Mouse (Mus musculus): ENCODE data around the gene B430305J03Rik. TPM values are rescaled to one million over a fixed set of nuclear protein-coding genes. Genes with fewer than 3 reads are reported as not detected.
A peak's percentile ranks its signal among the peaks of the same experiment; 100 is the strongest.

The B430305J03Rik gene
- polyA plus RNA-seq (2015; fragmentation: Nextera tagmentation; extraction: Ambion mirVana) = not detected in 2 replicates

GRCm38 (mm10) chr3:61365779-61366373 lies at the start of gene B430305J03Rik:
TSS of gene B430305J03Rik (minus strand) at chr3:61365951.
- Histone ChIP-seq H3K4me2 (peak within 1 kb of the TSS; percentile 98), H3K27me3 (peaks cover 24% of the 10 kb centered on the region; the same call in 1 of the 2 replicates), H3K9ac (peak within 1 kb of the TSS; percentile 76), H3K9me3 (replicated peaks) (no peaks in the 10 kb centered on the region), H3K27ac (replicated peaks) (peak within 1 kb of the TSS; percentile 57; the same call in 1 of the 2 replicates), H3K4me1 (replicated peaks) (peaks cover 42% of the 10 kb centered on the region), H3K36me3 (replicated peaks) (no peaks in the 10 kb centered on the region), H3K4me3 (replicated peaks) (peak within 1 kb of the TSS; percentile 75)
- 4% methylated on average over 10 of the region's 10 CpGs for WGBS (ENCODE audit: insufficient replicate concordance)
- ATAC-seq (ENCODE audit: insufficient read depth) = no peak

GRCm38 (mm10) chr3:61409683-61410082 lies 43.9 kb upstream of the B430305J03Rik start:
- Histone ChIP-seq H3K9ac (no peak overlapping the region), H3K4me3 (replicated peaks) (no peak overlapping the region), H3K9me3 (replicated peaks) (no peaks in the 10 kb centered on the region), H3K27me3 (no peaks in the 10 kb centered on the region), H3K27ac (replicated peaks) (0 out of 2 replicates have a peak overlapping the region, but pooled peaks have one; percentile 9), H3K4me1 (replicated peaks) (peaks cover 5% of the 10 kb centered on the region; the same call in 1 of the 2 replicates), H3K4me2 (no peak overlapping the region), H3K36me3 (replicated peaks) (no peaks in the 10 kb centered on the region)
- 8% methylated on average over 6 of the region's 6 CpGs for WGBS (ENCODE audit: insufficient replicate concordance)
- peak; percentile 60 for ATAC-seq (ENCODE audit: insufficient read depth)

GRCm38 (mm10) chr3:61406921-61407320 lies 41.2 kb upstream of the B430305J03Rik start:
- Histone ChIP-seq H3K9ac (no peak overlapping the region), H3K9me3 (replicated peaks) (no peaks in the 10 kb centered on the region), H3K27me3 (no peaks in the 10 kb centered on the region), H3K36me3 (replicated peaks) (no peaks in the 10 kb centered on the region), H3K4me3 (replicated peaks) (no peak overlapping the region), H3K4me2 (no peak overlapping the region), H3K4me1 (replicated peaks) (peaks cover 5% of the 10 kb centered on the region; the same call in 1 of the 2 replicates), H3K27ac (replicated peaks) (no peak overlapping the region)
- WGBS (ENCODE audit: insufficient replicate concordance) = 32% methylated on average over 4 of the region's 4 CpGs
- ATAC-seq (ENCODE audit: insufficient read depth) = no peak

GRCm38 (mm10) chr3:61400823-61401387 lies 35.2 kb upstream of the B430305J03Rik start:
- Histone ChIP-seq H3K9ac (no peak overlapping the region), H3K4me3 (replicated peaks) (no peak overlapping the region), H3K9me3 (replicated peaks) (no peaks in the 10 kb centered on the region), H3K4me1 (replicated peaks) (no peaks in the 10 kb centered on the region), H3K27me3 (no peaks in the 10 kb centered on the region), H3K36me3 (replicated peaks) (no peaks in the 10 kb centered on the region), H3K4me2 (no peak overlapping the region), H3K27ac (replicated peaks) (no peak overlapping the region)
- ATAC-seq (ENCODE audit: insufficient read depth) = no peak
- WGBS (ENCODE audit: insufficient replicate concordance) = 46% methylated on average over 1 of the region's 1 CpGs

GRCm38 (mm10) chr3:61396728-61397127 lies 31.0 kb upstream of the B430305J03Rik start:
- ATAC-seq (ENCODE audit: insufficient read depth) = no peak
- H3K27ac ChIP-seq (replicated peaks) = no peak overlapping the region
- no peak overlapping the region for H3K4me3 ChIP-seq (replicated peaks)
- no peak overlapping the region for H3K9ac ChIP-seq
- H3K27me3 ChIP-seq = no peaks in the 10 kb centered on the region
- no peaks in the 10 kb centered on the region for H3K36me3 ChIP-seq (replicated peaks)
- H3K4me1 ChIP-seq (replicated peaks) = no peaks in the 10 kb centered on the region; the same call in 1 of the 2 replicates
- H3K4me2 ChIP-seq = no peak overlapping the region
- H3K9me3 ChIP-seq (replicated peaks) = no peaks in the 10 kb centered on the region
- 69% methylated on average over 2 of the region's 2 CpGs for WGBS (ENCODE audit: insufficient replicate concordance)

GRCm38 (mm10) chr3:61395382-61395781 lies 29.6 kb upstream of the B430305J03Rik start:
- Histone ChIP-seq H3K4me3 (replicated peaks) (no peak overlapping the region), H3K4me2 (no peak overlapping the region), H3K4me1 (replicated peaks) (no peaks in the 10 kb centered on the region; the same call in 1 of the 2 replicates), H3K9me3 (replicated peaks) (no peaks in the 10 kb centered on the region), H3K36me3 (replicated peaks) (no peaks in the 10 kb centered on the region), H3K27ac (replicated peaks) (no peak overlapping the region), H3K27me3 (no peaks in the 10 kb centered on the region), H3K9ac (no peak overlapping the region)
- 58% methylated on average over 3 of the region's 3 CpGs for WGBS (ENCODE audit: insufficient replicate concordance)
- ATAC-seq (ENCODE audit: insufficient read depth) = no peak

GRCm38 (mm10) chr3:61393520-61393919 lies 27.8 kb upstream of the B430305J03Rik start:
- no peaks in the 10 kb centered on the region for H3K36me3 ChIP-seq (replicated peaks)
- H3K27me3 ChIP-seq = no peaks in the 10 kb centered on the region
- no peaks in the 10 kb centered on the region for H3K9me3 ChIP-seq (replicated peaks)
- H3K4me1 ChIP-seq (replicated peaks) = no peaks in the 10 kb centered on the region; the same call in 1 of the 2 replicates
- no peak overlapping the region for H3K4me3 ChIP-seq (replicated peaks)
- ATAC-seq (ENCODE audit: insufficient read depth) = no peak
- H3K27ac ChIP-seq (replicated peaks) = no peak overlapping the region
- 32% methylated on average over 3 of the region's 3 CpGs for WGBS (ENCODE audit: insufficient replicate concordance)
- H3K9ac ChIP-seq = no peak overlapping the region
- no peak overlapping the region for H3K4me2 ChIP-seq

- H3K4me2 ChIP-seq = no peak overlapping the region
- no peaks in the 10 kb centered on the region for H3K36me3 ChIP-seq (replicated peaks)
- no peaks in the 10 kb centered on the region for H3K9me3 ChIP-seq (replicated peaks)
- H3K27ac ChIP-seq (replicated peaks) = no peak overlapping the region
- WGBS (ENCODE audit: insufficient replicate concordance) = 42% methylated on average over 1 of the region's 1 CpGs
- no peak overlapping the region for H3K4me3 ChIP-seq (replicated peaks)
- peak; percentile 85 for ATAC-seq (ENCODE audit: insufficient read depth)
- no peak overlapping the region for H3K9ac ChIP-seq
- no peaks in the 10 kb centered on the region; the same call in 1 of the 2 replicates for H3K4me1 ChIP-seq (replicated peaks)
- H3K27me3 ChIP-seq = no peaks in the 10 kb centered on the region
These were observed 27.1 kb upstream of the B430305J03Rik start for GRCm38 (mm10) chr3:61392881-61393280.

- ATAC-seq (ENCODE audit: insufficient read depth) = no peak
- 48% methylated on average over 4 of the region's 4 CpGs for WGBS (ENCODE audit: insufficient replicate concordance)
- no peaks in the 10 kb centered on the region for H3K27me3 ChIP-seq
- no peak overlapping the region for H3K4me3 ChIP-seq (replicated peaks)
- H3K4me1 ChIP-seq (replicated peaks) = no peaks in the 10 kb centered on the region; the same call in 1 of the 2 replicates
- H3K9ac ChIP-seq = no peak overlapping the region
- no peaks in the 10 kb centered on the region for H3K36me3 ChIP-seq (replicated peaks)
- no peak overlapping the region for H3K27ac ChIP-seq (replicated peaks)
- no peaks in the 10 kb centered on the region for H3K9me3 ChIP-seq (replicated peaks)
- no peak overlapping the region for H3K4me2 ChIP-seq
These were observed 25.8 kb upstream of the B430305J03Rik start for GRCm38 (mm10) chr3:61391564-61391963.

GRCm38 (mm10) chr3:61386368-61386767 lies 20.6 kb upstream of the B430305J03Rik start:
- no peak for ATAC-seq (ENCODE audit: insufficient read depth)
- Histone ChIP-seq H3K9ac (no peak overlapping the region), H3K27ac (replicated peaks) (no peak overlapping the region), H3K4me3 (replicated peaks) (no peak overlapping the region), H3K9me3 (replicated peaks) (no peaks in the 10 kb centered on the region), H3K4me1 (replicated peaks) (no peaks in the 10 kb centered on the region), H3K27me3 (no peaks in the 10 kb centered on the region), H3K36me3 (replicated peaks) (no peaks in the 10 kb centered on the region), H3K4me2 (no peak overlapping the region)
- WGBS (ENCODE audit: insufficient replicate concordance) = 47% methylated on average over 4 of the region's 4 CpGs

- Histone ChIP-seq H3K36me3 (replicated peaks) (no peaks in the 10 kb centered on the region), H3K27ac (replicated peaks) (no peak overlapping the region), H3K4me3 (replicated peaks) (no peak overlapping the region), H3K9ac (no peak overlapping the region), H3K27me3 (no peaks in the 10 kb centered on the region), H3K4me2 (no peak overlapping the region), H3K4me1 (replicated peaks) (no peaks in the 10 kb centered on the region), H3K9me3 (replicated peaks) (no peaks in the 10 kb centered on the region)
- 78% methylated on average over 8 of the region's 8 CpGs for WGBS (ENCODE audit: insufficient replicate concordance)
- no peak for ATAC-seq (ENCODE audit: insufficient read depth)
These were observed 10.2 kb upstream of the B430305J03Rik start for GRCm38 (mm10) chr3:61376001-61376400.

All from liver, embryonic 15.5 days (tissue).